Mouse (Mus musculus) CH12.LX (cell line): ENCODE results near the gene Gm17364. TPM values are rescaled to one million over a fixed set of nuclear protein-coding genes. Genes with fewer than 3 reads are reported as not detected.

Experiments used
- DNase-seq: peaks from one replicate; pipeline ENCODE4 v3.0.0-alpha.2; 2013; ENCODE audit errors: extremely low read depth
- H3K27ac ChIP-seq: 2 replicates; pipeline ENCODE4 v1.5.1; 2012; ENCODE audit warnings: low read depth, mild to moderate bottlenecking, control low read depth, moderate library complexity; ENCODE audit not compliant: insufficient read depth
- H3K27me3 ChIP-seq: replicated peaks from 2 replicates; pipeline ENCODE3; 2012; ENCODE audit warnings: inconsistent platforms
- H3K36me3 ChIP-seq, 2 experiments: replicated peaks in 1 of 2; 2 replicates each; pipeline versions ENCODE3 to v1.6.1; 2012; ENCODE audit warnings: inconsistent platforms in 1 of 2, low read length in 1 of 2, mild to moderate bottlenecking in 1 of 2, mixed read lengths in 1 of 2, moderate library complexity in 1 of 2; ENCODE audit not compliant: control insufficient read depth in 1 of 2, insufficient read depth in 1 of 2
- H3K4me1 ChIP-seq, 2 experiments: 2 replicates each; pipeline ENCODE4 v1.6.1; 2012; ENCODE audit warnings: inconsistent platforms in 1 of 2, moderate library complexity in 1 of 2; ENCODE audit not compliant: insufficient read depth in 2 of 2, control insufficient read depth in 1 of 2
- H3K4me2 ChIP-seq: 2 replicates; pipeline ENCODE4 v1.6.1; 2012; ENCODE audit warnings: low read depth, mild to moderate bottlenecking, control low read depth; ENCODE audit not compliant: poor library complexity, insufficient read depth, severe bottlenecking
- H3K4me3 ChIP-seq, 3 experiments: fragments of 150-350 bp in 1 of 3; sonication (generic) in 1 of 3; replicated peaks in 1 of 3; 2 replicates each; pipeline versions ENCODE3 to v1.5.1; 2011 to 2012; ENCODE audit warnings: low read depth in 2 of 3, low read length in 2 of 3, mild to moderate bottlenecking in 2 of 3, moderate library complexity in 2 of 3, control low read depth in 1 of 3, improper control_type of control experiment in 1 of 3, inconsistent platforms in 1 of 3, mixed read lengths in 1 of 3; ENCODE audit not compliant: poor library complexity in 1 of 3
- H3K79me2 ChIP-seq: replicated peaks from 2 replicates; pipeline ENCODE4 v1.6.1; 2012; ENCODE audit warnings: mild to moderate bottlenecking, moderate library complexity; ENCODE audit not compliant: control insufficient read depth, poor library complexity, insufficient read depth, severe bottlenecking; ENCODE audit errors: extremely low read depth
- H3K9ac ChIP-seq: 2 replicates; pipeline ENCODE4 v1.6.1; 2012; ENCODE audit warnings: low read depth, mild to moderate bottlenecking, control low read depth, moderate library complexity; ENCODE audit not compliant: insufficient read depth
- H3K9me3 ChIP-seq: replicated peaks from 2 replicates; pipeline ENCODE3; 2012; ENCODE audit warnings: low read length, inconsistent platforms, mixed read lengths
- BHLHE40 ChIP-seq: IDR thresholded peaks from 2 replicates; pipeline ENCODE4 v1.6.1; 2011; ENCODE audit warnings: mild to moderate bottlenecking, low read depth, low read length, improper control_type of control experiment
- EP300 ChIP-seq: IDR thresholded peaks from 2 replicates; pipeline ENCODE4 v1.6.1; 2011; ENCODE audit warnings: low read length, improper control_type of control experiment
- GABPA ChIP-seq: IDR thresholded peaks from 2 replicates; pipeline ENCODE4 v1.6.1; 2012; ENCODE audit warnings: low read depth, low read length, improper control_type of control experiment, inconsistent platforms; ENCODE audit not compliant: insufficient replicate concordance
- JUN ChIP-seq: IDR thresholded peaks from 2 replicates; pipeline ENCODE4 v1.6.1; 2011; ENCODE audit warnings: low read depth, mild to moderate bottlenecking, low read length, improper control_type of control experiment, moderate library complexity; ENCODE audit not compliant: insufficient read depth
- KAT2A ChIP-seq: IDR thresholded peaks from 2 replicates; pipeline ENCODE4 v1.6.1; 2012; ENCODE audit warnings: low read length, improper control_type of control experiment, inconsistent platforms; ENCODE audit not compliant: insufficient replicate concordance
- MAFK ChIP-seq: IDR thresholded peaks from 2 replicates; pipeline ENCODE4 v1.6.1; 2011; ENCODE audit warnings: low read length, improper control_type of control experiment; ENCODE audit not compliant: insufficient replicate concordance
- MAX ChIP-seq: IDR thresholded peaks from 2 replicates; pipeline ENCODE4 v1.6.1; 2011; ENCODE audit warnings: low read length, improper control_type of control experiment
- MEF2A ChIP-seq: IDR thresholded peaks from 2 replicates; pipeline ENCODE4 v1.6.1; 2014; ENCODE audit warnings: low read depth, mild to moderate bottlenecking, inconsistent platforms, low read length, improper control_type of control experiment, borderline replicate concordance
- MYC ChIP-seq: IDR thresholded peaks from 2 replicates; pipeline ENCODE4 v1.6.1; 2011; ENCODE audit warnings: low read depth, mild to moderate bottlenecking, improper control_type of control experiment, low read length
- NELFE ChIP-seq: IDR thresholded peaks from 2 replicates; pipeline ENCODE4 v1.6.1; 2011; ENCODE audit warnings: low read depth, low read length, improper control_type of control experiment
- NRF1 ChIP-seq: IDR thresholded peaks from 2 replicates; pipeline ENCODE4 v1.6.1; 2014; ENCODE audit warnings: low read depth, mild to moderate bottlenecking, inconsistent platforms, low read length, improper control_type of control experiment, moderate library complexity
- PAX5 ChIP-seq: IDR thresholded peaks from 2 replicates; pipeline ENCODE4 v1.6.1; 2012; ENCODE audit warnings: low read length, inconsistent platforms, mixed read lengths
- USF2 ChIP-seq: conservative IDR thresholded peaks from 2 replicates; pipeline ENCODE4 v1.6.1; 2011; ENCODE audit warnings: low read depth, low read length, improper control_type of control experiment
- ZMIZ1 ChIP-seq: IDR thresholded peaks from 2 replicates; pipeline ENCODE4 v1.6.1; 2012; ENCODE audit warnings: low read depth, mild to moderate bottlenecking, inconsistent platforms, low read length, improper control_type of control experiment
- dilution Hi-C: fragments of 300-500 bp; cut with MboI; formaldehyde crosslinking; loops from 2 replicates; pipeline ENCODE4 v1.14.3; 2020; ENCODE audit warnings: low sequenced_read_pairs; ENCODE audit not compliant: extremely low pct_unique_long_range_greater_than_20kb, extremely low pct_ligation_motif_present
- in situ Hi-C: fragments of 300-500 bp; cut with MboI; formaldehyde crosslinking; loops from 3 replicates; pipeline ENCODE4 v1.14.3; 2019; ENCODE audit warnings: low sequenced_read_pairs, low pct_ligation_motif_present, low pct_unique_long_range_greater_than_20kb, mixed read lengths
- polyA plus RNA-seq: library from polyadenylated mRNA; unstranded; fragments of >175 nt; gene quantifications from 2 replicates; pipeline ENCODE4 v1.2.1, GENCODE M21; 2012; ENCODE audit warnings: low read depth; ENCODE audit not compliant: insufficient read length
- total RNA-seq, 2 experiments: library from RNA; depleted of rRNA; stranded (reverse); fragments of 300-350 nt in 1 of 2; fragments of >200 nt in 1 of 2; gene quantifications; 2 replicates each; pipeline ENCODE4 v1.2.3; 2012 to 2014

Gm17364 gene
- total and polyA plus RNA-seq, 3 experiments, result 17.3 TPM; not detected in 2

GRCm38 (mm10) chr13:41233241-41233640 lies 40.5 kb downstream of the Gm17364 start:
- no peaks in the 10 kb centered on the region for H3K36me3 ChIP-seq
- no peaks in the 10 kb centered on the region for H3K9me3 ChIP-seq
- no peak overlapping the region for H3K27ac ChIP-seq
- dilution Hi-C loops (no loop called here), in situ Hi-C loops (loop anchor here (10.0 to 25.0 kb wide), 3 partner anchors 148 to 388 kb away; partner anchors contain the start of genes Pak1ip1 and Tmem14c)
- no peak overlapping the region for H3K4me3 ChIP-seq
- H3K9ac ChIP-seq, result no peak overlapping the region
- peaks cover 2 to 4% of the 10 kb centered on the region in 2 experiments; a peak in 2 of 4 replicates for H3K4me1 ChIP-seq
- no peaks in the 10 kb centered on the region for H3K79me2 ChIP-seq
- no peak for DNase-seq
- no peak overlapping the region for H3K4me2 ChIP-seq
- H3K27me3 ChIP-seq, result no peaks in the 10 kb centered on the region
- no peak for TF ChIP-seq EP300

- no peak overlapping the region for H3K9ac ChIP-seq
- no peak overlapping the region for H3K4me2 ChIP-seq
- no peaks in the 10 kb centered on the region for H3K9me3 ChIP-seq
- dilution Hi-C loops, result no loop called here
- DNase-seq, result no peak
- H3K27me3 ChIP-seq, result no peaks in the 10 kb centered on the region
- no peaks in the 10 kb centered on the region for H3K36me3 ChIP-seq
- H3K27ac ChIP-seq, result no peak overlapping the region
- H3K79me2 ChIP-seq, result no peaks in the 10 kb centered on the region
- peaks cover 2 to 4% of the 10 kb centered on the region in 2 experiments; a peak in 2 of 4 replicates for H3K4me1 ChIP-seq
- in situ Hi-C loops, result loop anchor here (10.0 to 25.0 kb wide), 3 partner anchors 147 to 387 kb away; partner anchors contain the start of genes Pak1ip1 and Tmem14c
- H3K4me3 ChIP-seq, result no peak overlapping the region
- TF ChIP-seq ZMIZ1 (no peak), MAX (no peak), NELFE (no peak), MAFK (no peak), MYC (no peak), NRF1 (no peak), KAT2A (no peak), USF2 (no peak), BHLHE40 (no peak), PAX5 (no peak), JUN (no peak)
Measured at GRCm38 (mm10) chr13:41232209-41232608, 41.6 kb downstream of the Gm17364 start.

DNA sequence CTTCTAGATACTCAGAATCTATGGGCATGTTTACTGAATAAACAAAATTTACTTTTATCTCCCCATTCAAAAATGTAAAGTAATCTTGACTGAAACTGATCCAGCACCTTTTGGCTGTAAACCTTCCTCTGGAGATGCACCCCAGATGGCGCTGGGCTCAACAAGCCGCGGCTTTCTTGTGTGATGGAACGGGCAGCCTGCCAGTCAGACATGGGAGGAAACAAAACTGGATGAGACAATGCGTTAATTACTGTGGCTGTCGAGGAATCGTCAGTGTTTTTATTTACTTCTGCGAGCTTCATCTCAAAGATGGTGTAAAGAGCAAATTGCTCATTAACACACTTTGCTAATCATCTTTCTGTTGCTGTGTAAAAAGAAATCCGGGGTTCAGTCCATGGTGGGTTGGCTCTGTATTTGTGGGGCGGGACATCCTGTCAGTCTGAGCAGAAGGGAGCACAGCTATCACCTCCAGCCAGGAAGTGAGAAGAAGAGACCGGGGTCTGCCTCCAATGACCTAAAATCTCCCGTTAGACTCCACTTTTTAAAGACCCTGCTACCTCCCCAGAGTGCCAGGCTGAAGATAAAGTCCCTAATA lies 42.3 kb downstream of the Gm17364 start:
- in situ Hi-C loops, result loop anchor here (10.0 to 25.0 kb wide), 3 partner anchors 147 to 387 kb away; partner anchors contain the start of genes Pak1ip1 and Tmem14c
- no peak overlapping the region for H3K4me2 ChIP-seq
- H3K9ac ChIP-seq, result no peak overlapping the region
- H3K4me1 ChIP-seq, result peaks cover 2 to 4% of the 10 kb centered on the region in 2 experiments; a peak in 2 of 4 replicates
- H3K9me3 ChIP-seq, result no peaks in the 10 kb centered on the region
- no peak overlapping the region for H3K27ac ChIP-seq
- no peak overlapping the region for H3K4me3 ChIP-seq
- no peaks in the 10 kb centered on the region for H3K79me2 ChIP-seq
- no peaks in the 10 kb centered on the region for H3K27me3 ChIP-seq
- H3K36me3 ChIP-seq, result no peaks in the 10 kb centered on the region
- dilution Hi-C loops, result no loop called here
- TF ChIP-seq ZMIZ1, result no peak
- no peak for TF ChIP-seq GABPA
- TF ChIP-seq MEF2A, result no peak
- DNase-seq, result no peak
